Mouse (Mus musculus) MEL (cell line): ENCODE measurements around the gene Txndc5.

Experiments used
- CTCF ChIP-seq, 3 experiments: IDR thresholded peaks in 2 of 3; conservative IDR thresholded peaks in 1 of 3; 2 replicates each; pipeline ENCODE4 v1.5.1; 2011 to 2012; ENCODE audit warnings: low read length in 3 of 3, low read depth in 2 of 3, mild to moderate bottlenecking in 2 of 3, improper control_type of control experiment in 1 of 3, inconsistent platforms in 1 of 3, mixed read lengths in 1 of 3, moderate library complexity in 1 of 3; ENCODE audit not compliant: control insufficient read depth in 1 of 3, insufficient read depth in 1 of 3, poor library complexity in 1 of 3, severe bottlenecking in 1 of 3
- EP300 ChIP-seq, 2 experiments: IDR thresholded peaks; 2 replicates each; pipeline ENCODE4 v1.6.1; 2011; ENCODE audit warnings: improper control_type of control experiment in 2 of 2, low read length in 2 of 2, low read depth in 1 of 2, mild to moderate bottlenecking in 1 of 2
- JUND ChIP-seq: IDR thresholded peaks from 2 replicates; pipeline ENCODE4 v1.6.1; 2011; ENCODE audit warnings: low read depth, mild to moderate bottlenecking, improper control_type of control experiment, low read length
- USF2 ChIP-seq, 2 experiments: IDR thresholded peaks; 2 replicates each; pipeline ENCODE4 v1.6.1; 2011 to 2012; ENCODE audit warnings: improper control_type of control experiment in 2 of 2, low read length in 2 of 2, borderline replicate concordance in 1 of 2, inconsistent platforms in 1 of 2, low read depth in 1 of 2, mild to moderate bottlenecking in 1 of 2; ENCODE audit not compliant: insufficient read depth in 1 of 2
- ZC3H11A ChIP-seq: IDR thresholded peaks from 2 replicates; pipeline ENCODE4 v1.6.1; 2012; ENCODE audit warnings: low read depth, mild to moderate bottlenecking, inconsistent platforms, low read length, improper control_type of control experiment

- TF ChIP-seq JUND = no peak
- TF ChIP-seq CTCF (IDR thresholded peaks at IDR 0.05 in 2 of 3, conservative IDR thresholded peaks at IDR 0.05 in 1 of 3; ENCODE audit: control insufficient read depth in 1 of 3, insufficient read depth in 1 of 3, low read depth in 2 of 3, low read length in 3 of 3, poor library complexity in 1 of 3, severe bottlenecking in 1 of 3) = no peak
- no peak for TF ChIP-seq EP300 (IDR thresholded peaks at IDR 0.05; ENCODE audit: low read depth in 1 of 2, low read length in 2 of 2)
- TF ChIP-seq USF2 (IDR thresholded peaks at IDR 0.05; ENCODE audit: borderline replicate concordance in 1 of 2, insufficient read depth in 1 of 2, low read depth in 1 of 2, low read length in 2 of 2) = no peak
- TF ChIP-seq ZC3H11A = no peak
These were observed 16.3 kb upstream of the Txndc5 start for GRCm38 (mm10) chr13:38544769-38545445.
